In the genomic region with DNA sequence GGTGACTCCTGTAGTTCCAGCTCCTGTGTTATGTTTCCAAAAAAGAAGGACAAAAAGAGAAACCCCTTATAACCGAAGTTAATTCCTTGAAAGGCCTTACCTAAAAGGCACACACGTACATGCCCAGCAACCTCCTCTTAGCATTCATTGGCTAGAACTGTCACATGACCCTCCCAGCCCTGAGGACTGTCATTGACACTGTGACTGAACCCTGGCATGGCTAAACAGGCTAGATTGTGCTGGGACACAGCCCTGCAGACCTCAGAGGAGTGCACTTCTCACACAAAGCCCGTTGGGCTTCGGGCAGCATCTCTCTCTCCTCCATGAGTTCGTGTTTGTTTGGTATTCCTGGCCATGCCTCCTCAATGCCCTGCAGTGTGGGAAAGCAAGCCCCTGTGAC, we compare ENCODE assay signal across 29 mouse cellular contexts. TPM values are rescaled to one million over a fixed set of nuclear protein-coding genes. Genes with fewer than 3 reads are reported as not detected.
DNase-seq lines count a peak whose midpoint lies in the region; ATAC-seq and TF ChIP-seq lines count a peak whose summit lies in the region.
"Had no signal": no experiment of that assay in that cellular context is flagged by ENCODE, and none has a peak within 500 bp of the region (broad histone marks: within the 10 kb centered on the region; RNA-seq: fewer than 3 reads in every experiment).

No protein-coding gene starts in this region.

- H3K9ac ChIP-seq in forebrain, postnatal 0 days: no peak overlapping the region
- H3K9ac ChIP-seq in forebrain, embryonic 13.5 days: no peak overlapping the region
- H3K9ac ChIP-seq in hindbrain, postnatal 0 days (replicated peaks; ENCODE audit: low read length): no peak overlapping the region
- no peak overlapping the region for H3K9ac ChIP-seq in hindbrain, embryonic 11.5 days (ENCODE audit: low read depth, low read length)
- H3K9ac ChIP-seq: hindbrain, embryonic 12.5 days; hindbrain, embryonic 15.5 days had no signal

- H3K27ac ChIP-seq in forebrain, postnatal 0 days (ENCODE audit: low read depth, low read length): no peak overlapping the region
- no peak overlapping the region for H3K27ac ChIP-seq in forebrain, embryonic 13.5 days
- no peak overlapping the region for H3K27ac ChIP-seq in hindbrain, postnatal 0 days
- H3K27ac ChIP-seq in hindbrain, embryonic 11.5 days (ENCODE audit: low read depth, low read length): no peak overlapping the region
- H3K27ac ChIP-seq: forebrain, embryonic 10.5 days; hindbrain, embryonic 12.5 days; hindbrain, embryonic 15.5 days had no signal

- ATAC-seq in forebrain, postnatal 0 days: peak; percentile 74
- ATAC-seq in forebrain, embryonic 13.5 days: no peak
- peak; percentile 84 for ATAC-seq in hindbrain, postnatal 0 days
- ATAC-seq in hindbrain, embryonic 11.5 days (ENCODE audit: low FRiP score): no peak
- ATAC-seq in inflammation-experienced regulatory T-cells, adult 6 months: no peak
- ATAC-seq: forebrain, embryonic 14.5 days; intestine, postnatal 0 days had no signal

- H3K4me1 ChIP-seq in forebrain, postnatal 0 days (ENCODE audit: insufficient read depth): no peaks in the 10 kb centered on the region
- no peaks in the 10 kb centered on the region for H3K4me1 ChIP-seq in forebrain, embryonic 13.5 days
- no peaks in the 10 kb centered on the region for H3K4me1 ChIP-seq in hindbrain, postnatal 0 days (ENCODE audit: insufficient read depth, low read length)
- H3K4me1 ChIP-seq in hindbrain, embryonic 11.5 days (replicated peaks; ENCODE audit: control insufficient read depth, insufficient read depth, low read length): no peaks in the 10 kb centered on the region
- H3K4me1 ChIP-seq: forebrain, embryonic 10.5 days; hindbrain, embryonic 12.5 days; hindbrain, embryonic 15.5 days had no signal

- no peaks in the 10 kb centered on the region for H3K27me3 ChIP-seq in forebrain, postnatal 0 days (ENCODE audit: insufficient read depth, low read length)
- no peaks in the 10 kb centered on the region for H3K27me3 ChIP-seq in forebrain, embryonic 13.5 days
- H3K27me3 ChIP-seq in hindbrain, postnatal 0 days (ENCODE audit: insufficient read depth, low read length): no peaks in the 10 kb centered on the region
- no peaks in the 10 kb centered on the region for H3K27me3 ChIP-seq in hindbrain, embryonic 11.5 days (ENCODE audit: control insufficient read depth, insufficient read depth, low read length)
- H3K27me3 ChIP-seq in C2C12 (ENCODE audit: control insufficient read depth, insufficient read depth, insufficient read length): peaks cover 27% of the 10 kb centered on the region
- H3K27me3 ChIP-seq: hindbrain, embryonic 12.5 days; hindbrain, embryonic 15.5 days had no signal

- no peaks in the 10 kb centered on the region for H3K36me3 ChIP-seq in forebrain, postnatal 0 days (ENCODE audit: insufficient read depth)
- no peaks in the 10 kb centered on the region for H3K36me3 ChIP-seq in forebrain, embryonic 13.5 days (ENCODE audit: poor library complexity, severe bottlenecking)
- H3K36me3 ChIP-seq in hindbrain, postnatal 0 days (ENCODE audit: insufficient read depth, low read length): no peaks in the 10 kb centered on the region
- H3K36me3 ChIP-seq in hindbrain, embryonic 11.5 days (ENCODE audit: control insufficient read depth, insufficient read depth, low read length): no peaks in the 10 kb centered on the region
- H3K36me3 ChIP-seq in C2C12 (ENCODE audit: control insufficient read depth, insufficient read depth): no peaks in the 10 kb centered on the region
- H3K36me3 ChIP-seq: forebrain, embryonic 10.5 days; hindbrain, embryonic 12.5 days; hindbrain, embryonic 15.5 days had no signal

- no peaks in the 10 kb centered on the region for H3K9me3 ChIP-seq in forebrain, postnatal 0 days (ENCODE audit: low read length)
- no peaks in the 10 kb centered on the region for H3K9me3 ChIP-seq in forebrain, embryonic 13.5 days (replicated peaks)
- H3K9me3 ChIP-seq in hindbrain, postnatal 0 days (ENCODE audit: low read length): no peaks in the 10 kb centered on the region
- H3K9me3 ChIP-seq in hindbrain, embryonic 11.5 days (ENCODE audit: control insufficient read depth, low read length): no peaks in the 10 kb centered on the region
- H3K9me3 ChIP-seq: forebrain, embryonic 10.5 days; hindbrain, embryonic 12.5 days; hindbrain, embryonic 15.5 days had no signal

- no peak overlapping the region for H3K4me3 ChIP-seq in forebrain, postnatal 0 days (ENCODE audit: low read depth, low read length)
- no peak overlapping the region for H3K4me3 ChIP-seq in forebrain, embryonic 13.5 days
- H3K4me3 ChIP-seq in hindbrain, postnatal 0 days (ENCODE audit: low read length): no peak overlapping the region
- no peak overlapping the region for H3K4me3 ChIP-seq in hindbrain, embryonic 11.5 days (ENCODE audit: low read depth, low read length)
- H3K4me3 ChIP-seq in C2C12 (ENCODE audit: insufficient read depth, poor library complexity, severe bottlenecking): no peak overlapping the region
- H3K4me3 ChIP-seq: forebrain, embryonic 10.5 days; hindbrain, embryonic 12.5 days; hindbrain, embryonic 15.5 days had no signal

- no peak overlapping the region for H3K4me2 ChIP-seq in forebrain, postnatal 0 days (ENCODE audit: low read depth)
- no peak overlapping the region for H3K4me2 ChIP-seq in forebrain, embryonic 13.5 days
- no peak overlapping the region for H3K4me2 ChIP-seq in hindbrain, postnatal 0 days (ENCODE audit: low read depth, low read length)
- no peak overlapping the region for H3K4me2 ChIP-seq in hindbrain, embryonic 11.5 days (replicated peaks; ENCODE audit: low read depth, low read length)
- H3K4me2 ChIP-seq: heart, embryonic 11.5 days; hindbrain, embryonic 12.5 days; hindbrain, embryonic 15.5 days had no signal

- DNase-seq in forebrain, postnatal 0 days: no peak
- peak; percentile 14 for DNase-seq in hindbrain, postnatal 0 days (ENCODE audit: low spot score)
- no peak for DNase-seq in hindbrain, embryonic 11.5 days (ENCODE audit: low spot score)
- DNase-seq in ZHBTc4 (ENCODE audit: low read depth, low spot score): peak; percentile 44
- DNase-seq: adrenal gland, postnatal 10 days; adrenal gland, postnatal 36 days; cerebellum, adult 18-20 months; cerebellum, adult 9-10 months; cerebellum, postnatal 14 days; gastrocnemius, postnatal 10 days; gastrocnemius, postnatal 36 days; heart, postnatal 36 days had no signal

- H3ac ChIP-seq in C2C12 (ENCODE audit: control insufficient read depth, insufficient read length, low read depth): no peak overlapping the region

- H3K79me2 ChIP-seq in C2C12 (ENCODE audit: control insufficient read depth, insufficient read depth): no peaks in the 10 kb centered on the region

- TF ChIP-seq CTCF in forebrain, postnatal 0 days (IDR thresholded peaks at IDR 0.05; ENCODE audit: low read depth): no peak
- no peak for TF ChIP-seq CTCF in hindbrain, postnatal 0 days (IDR thresholded peaks at IDR 0.05; ENCODE audit: low read depth)
- no peak for TF ChIP-seq CTCF in C2C12 (IDR thresholded peaks at IDR 0.05; ENCODE audit: control insufficient read depth, insufficient read depth, insufficient read length)

- H3K79me3 ChIP-seq in C2C12 (ENCODE audit: low read depth): no peaks in the 10 kb centered on the region

- WGBS in forebrain, postnatal 0 days: 54% methylated on average over 5 of the region's 5 CpGs
- WGBS in forebrain, embryonic 13.5 days: 63% methylated on average over 5 of the region's 5 CpGs
- WGBS in hindbrain, postnatal 0 days: 56% methylated on average over 5 of the region's 5 CpGs
- 63% methylated on average over 5 of the region's 5 CpGs for WGBS in hindbrain, embryonic 11.5 days

TF ChIP-seq in C2C12, 6 proteins besides CTCF, POLR2A, EP300 and RAD21:
- TF ChIP-seq USF1 (IDR thresholded peaks at IDR 0.05; ENCODE audit: low read depth) (peak; percentile 10), MYOD1 (IDR thresholded peaks at IDR 0.05; ENCODE audit: control insufficient read depth, insufficient read length, low read depth) (no peak)
TF ChIP-seq in C2C12: peak in this region for 1.

RNA-seq across cellular contexts. Expression of a gene that starts 5.8 kb away (rescaled TPM):
- total RNA-seq in forebrain, postnatal 0 days (2014; rRNA removed): not detected in 2 replicates
- polyA plus RNA-seq in forebrain, postnatal 0 days (2015; fragmentation: Nextera tagmentation; extraction: Ambion mirVana): not detected in 2 replicates
- not detected in 2 replicates for polyA plus RNA-seq in forebrain, embryonic 13.5 days (2015; fragmentation: Nextera tagmentation; extraction: Ambion mirVana)
- not detected in 2 replicates for total RNA-seq in hindbrain, postnatal 0 days (2014; rRNA removed)
- polyA plus RNA-seq in hindbrain, postnatal 0 days (2015; fragmentation: Nextera tagmentation; extraction: Ambion mirVana): not detected in 2 replicates
- not detected in 2 replicates for polyA plus RNA-seq in hindbrain, embryonic 11.5 days (2014; fragmentation: Nextera tagmentation; extraction: Ambion mirVana)
- not detected for polyA plus RNA-seq in C2C12 (2012; fragmentation: generic; extraction: Trizol)
- not detected for polyA plus RNA-seq in inflammation-experienced regulatory T-cells, adult 6 months (2017; shearing (Covaris generic))
- total RNA-seq: adrenal gland, adult 18-20 months; adrenal gland, postnatal 10 days; adrenal gland, postnatal 36 days; gastrocnemius, postnatal 10 days; gastrocnemius, postnatal 36 days; granulocyte monocyte progenitor cell, adult 5-6 weeks; heart, adult 8-10 months; heart, postnatal 36 days had no signal
- polyA plus RNA-seq: embryonic facial prominence, embryonic 11.5 days; embryonic facial prominence, embryonic 14.5 days; forebrain, embryonic 10.5 days; forebrain, embryonic 14.5 days; heart, embryonic 11.5 days; heart, embryonic 14.5 days; heart, postnatal 0 days; hindbrain, embryonic 12.5 days; hindbrain, embryonic 15.5 days; intestine, embryonic 14.5 days; intestine, postnatal 0 days had no signal

RNA-seq across cellular contexts. Expression of a gene that starts 23.7 kb away (rescaled TPM):
- 13.6 and 14.6 TPM in 2 replicates for total RNA-seq in forebrain, postnatal 0 days (2014; rRNA removed)
- polyA plus RNA-seq in forebrain, postnatal 0 days (2015; fragmentation: Nextera tagmentation; extraction: Ambion mirVana): 19.8 and 20.7 TPM in 2 replicates
- polyA plus RNA-seq in forebrain, embryonic 13.5 days (2015; fragmentation: Nextera tagmentation; extraction: Ambion mirVana): 4.4 and 5.5 TPM in 2 replicates
- total RNA-seq in hindbrain, postnatal 0 days (2014; rRNA removed): 12.2 and 14.3 TPM in 2 replicates
- 9.8 and 12.0 TPM in 2 replicates for polyA plus RNA-seq in hindbrain, postnatal 0 days (2015; fragmentation: Nextera tagmentation; extraction: Ambion mirVana)
- 9.5 and 9.7 TPM in 2 replicates for polyA plus RNA-seq in hindbrain, embryonic 11.5 days (2014; fragmentation: Nextera tagmentation; extraction: Ambion mirVana)
- polyA plus RNA-seq in C2C12 (2012; fragmentation: generic; extraction: Trizol): not detected
- not detected for polyA plus RNA-seq in inflammation-experienced regulatory T-cells, adult 6 months (2017; shearing (Covaris generic))
- total RNA-seq: adrenal gland, adult 18-20 months; adrenal gland, postnatal 10 days; adrenal gland, postnatal 36 days; gastrocnemius, postnatal 36 days; granulocyte monocyte progenitor cell, adult 5-6 weeks; heart, adult 8-10 months; heart, postnatal 36 days had no signal
- polyA plus RNA-seq: heart, embryonic 11.5 days; heart, embryonic 14.5 days; heart, postnatal 0 days; intestine, embryonic 14.5 days; intestine, postnatal 0 days had no signal

RNA-seq across cellular contexts. Expression of a gene that starts 53.5 kb away (rescaled TPM):
- total RNA-seq in forebrain, postnatal 0 days (2014; rRNA removed): 61.2 and 68.6 TPM in 2 replicates
- 98.3 and 105 TPM in 2 replicates for polyA plus RNA-seq in forebrain, postnatal 0 days (2015; fragmentation: Nextera tagmentation; extraction: Ambion mirVana)
- polyA plus RNA-seq in forebrain, embryonic 13.5 days (2015; fragmentation: Nextera tagmentation; extraction: Ambion mirVana): 28.5 and 29.4 TPM in 2 replicates
- 91.4 and 107 TPM in 2 replicates for total RNA-seq in hindbrain, postnatal 0 days (2014; rRNA removed)
- polyA plus RNA-seq in hindbrain, postnatal 0 days (2015; fragmentation: Nextera tagmentation; extraction: Ambion mirVana): 86.7 and 91.7 TPM in 2 replicates
- 28.1 and 30.0 TPM in 2 replicates for polyA plus RNA-seq in hindbrain, embryonic 11.5 days (2014; fragmentation: Nextera tagmentation; extraction: Ambion mirVana)
- 79.0 TPM for polyA plus RNA-seq in C2C12 (2012; fragmentation: generic; extraction: Trizol)
- 10 to 100 TPM; 23.1 to 36.9 (median 34.4) TPM for polyA plus RNA-seq in inflammation-experienced regulatory T-cells, adult 6 months (2017; shearing (Covaris generic))

Comparison
In these comparisons a context has a peak if more than half of its experiments do, and no peak if none do; other contexts are left out.
1. ATAC-seq: peak in forebrain, postnatal 0 days (single experiment) and hindbrain, postnatal 0 days (single experiment); none in forebrain, embryonic 13.5 days (single experiment), hindbrain, embryonic 11.5 days (single experiment) and inflammation-experienced regulatory T-cells, adult 6 months (single experiment).
2. DNase-seq: peak in hindbrain, postnatal 0 days (single experiment) and ZHBTc4 (single experiment); none in forebrain, postnatal 0 days (single experiment) and hindbrain, embryonic 11.5 days (single experiment).